Mouse (Mus musculus) layer of hippocampus, postnatal 25 days (tissue): Measurements from ENCODE around the gene Abhd12b. TPM values are rescaled to one million over a fixed set of nuclear protein-coding genes. Genes with fewer than 3 reads are reported as not detected.
"Not testable (repeated sequence)": the region's sequence is repeated elsewhere in the genome, so short reads cannot be mapped to it uniquely, and the experiment has no call there.

Experiments
- DNase-seq, 2 experiments: peaks; one replicate each; pipeline ENCODE4 v3.0.0; 2022; ENCODE audit warnings: mixed read lengths in 2 of 2, low spot score in 1 of 2; ENCODE audit errors: extremely low spot score in 1 of 2
- total RNA-seq, 2 experiments: library from RNA; stranded (reverse); gene quantifications; 2 replicates each; pipeline ENCODE4 v1.2.3; 2021

The Abhd12b gene
- total RNA-seq, 2 experiments from 2014 or later = not detected

DNA sequence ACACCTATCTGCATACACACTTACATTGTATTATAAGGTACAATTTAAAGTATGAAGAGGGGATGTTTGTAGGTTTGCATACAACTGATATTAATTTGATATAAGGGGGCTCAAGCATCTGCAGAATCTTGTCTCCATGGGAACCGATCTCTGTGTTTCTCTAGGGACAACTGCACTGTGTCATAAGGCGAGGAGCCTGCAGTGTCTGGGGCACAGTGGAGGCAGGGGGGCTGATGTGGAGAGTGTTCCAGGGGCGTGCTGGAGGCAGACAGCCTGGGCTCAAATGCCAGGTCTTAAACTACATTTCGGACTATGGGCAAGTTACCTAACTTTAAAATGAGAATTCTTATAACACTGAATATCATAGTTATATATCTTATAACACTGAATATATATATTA lies 16.8 kb upstream of the Abhd12b start:
- no peak for DNase-seq

DNA sequence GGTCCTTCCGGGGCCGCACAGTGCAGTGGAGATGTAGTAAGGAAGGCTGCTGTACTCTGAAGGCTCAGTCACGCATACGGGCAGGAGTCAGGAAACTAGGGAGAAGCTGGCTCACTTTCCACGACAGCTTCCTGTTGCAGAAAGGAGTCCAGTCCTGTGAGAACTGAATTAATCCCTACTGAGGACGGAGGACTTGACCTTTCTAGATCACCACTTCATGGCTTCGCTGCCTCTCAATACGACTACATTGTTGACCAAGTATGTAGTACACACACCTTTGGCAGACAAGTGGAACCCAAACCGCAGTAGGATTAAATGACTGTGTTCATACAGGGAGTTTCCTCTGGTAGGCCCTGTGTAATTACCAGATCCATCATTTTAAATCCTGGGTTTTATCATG lies 16.3 kb upstream of the Abhd12b start:
- no peak for DNase-seq

DNA sequence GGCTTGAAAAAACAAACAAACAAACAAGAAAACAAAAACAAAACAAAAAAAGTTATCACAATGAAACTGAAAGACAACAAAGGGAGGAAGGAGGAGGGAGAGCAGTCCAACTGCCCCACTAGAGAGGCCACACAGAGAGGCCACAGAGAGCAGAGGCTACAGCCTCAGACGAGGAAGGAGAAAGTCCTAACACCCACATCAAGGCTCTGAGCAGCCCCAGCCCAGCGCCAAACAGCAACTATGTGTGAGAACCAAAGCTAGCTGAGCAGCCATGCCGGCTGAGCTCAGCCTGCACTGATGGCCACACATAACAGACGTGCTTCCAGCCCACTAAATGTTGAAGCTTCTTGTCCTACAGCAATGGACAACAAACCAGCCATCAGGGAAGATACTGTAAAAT lies 14.1 kb upstream of the Abhd12b start:
- DNase-seq = no peak

DNA sequence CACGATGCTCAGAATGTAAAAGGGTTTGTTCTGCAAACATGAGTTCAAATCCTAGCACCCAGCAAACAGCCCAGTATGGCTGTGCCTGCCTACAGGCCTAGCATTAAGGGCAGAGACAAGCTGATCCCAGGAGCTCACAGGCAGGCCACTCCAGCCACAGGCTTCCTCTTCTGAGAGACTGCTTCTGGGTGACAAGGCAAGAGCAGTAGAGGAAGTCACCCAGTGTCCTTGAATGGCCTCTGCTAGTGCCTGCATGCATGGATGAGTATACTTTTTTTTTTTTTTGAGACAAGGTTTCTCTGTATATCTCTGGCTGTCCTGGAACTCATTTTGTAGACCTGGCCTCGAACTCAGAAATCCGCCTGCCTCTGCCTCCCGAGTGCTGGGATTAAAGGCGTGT lies 13.4 kb upstream of the Abhd12b start:
- no peak for DNase-seq

DNA sequence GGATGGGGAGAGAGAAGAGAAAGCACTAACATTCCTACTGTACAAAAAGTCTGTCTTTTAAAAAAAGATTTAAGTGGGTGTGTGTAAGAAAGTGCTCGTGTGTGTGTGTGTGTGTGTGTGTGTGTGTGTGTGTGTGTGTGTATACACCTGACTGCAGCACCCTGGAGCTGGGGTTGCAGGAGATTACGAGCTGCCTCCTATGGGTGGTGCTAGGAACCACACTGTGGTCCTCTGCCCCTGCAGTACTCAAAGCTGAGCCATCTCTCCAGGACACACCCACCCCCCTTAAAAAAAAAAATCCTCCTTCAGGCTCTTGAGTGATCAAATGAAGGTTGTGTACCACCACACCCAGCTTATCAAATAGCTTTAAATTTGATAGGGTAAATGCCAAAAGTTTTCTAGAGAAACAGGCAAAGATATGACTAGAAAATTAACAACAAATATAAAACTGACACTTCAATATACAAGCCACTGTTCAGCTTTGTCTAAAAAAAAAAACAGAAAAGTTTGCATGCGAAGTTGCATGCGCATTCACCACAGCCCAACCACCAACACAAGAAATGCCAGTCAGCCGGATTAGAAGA lies 12.9 kb upstream of the Abhd12b start:
- no peak for DNase-seq

DNA sequence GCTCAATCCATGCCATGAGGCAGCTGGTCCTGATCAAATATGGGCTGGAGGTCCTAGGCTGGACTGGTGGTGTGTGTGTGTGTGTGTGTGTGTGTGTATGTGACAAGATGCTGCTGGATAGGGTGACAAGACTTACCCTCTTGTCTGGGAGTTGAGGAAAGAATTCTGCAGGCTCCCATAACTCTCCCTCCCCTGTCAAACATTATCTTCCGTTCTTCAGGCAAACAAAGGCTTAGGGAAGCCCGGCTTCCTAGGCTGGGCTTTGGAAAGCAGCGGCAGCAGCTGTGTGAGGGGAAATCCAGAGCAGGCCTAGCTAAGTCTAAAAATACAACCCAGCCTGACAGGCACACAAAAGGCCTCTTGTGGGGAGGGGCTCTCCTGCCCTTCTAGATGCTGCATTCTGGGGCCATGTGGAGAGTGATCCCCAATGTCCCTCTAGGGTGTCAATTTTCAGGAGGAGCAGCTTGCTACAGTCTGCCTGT lies 9.8 kb upstream of the Abhd12b start:
- not testable (repeated sequence) for DNase-seq

DNA sequence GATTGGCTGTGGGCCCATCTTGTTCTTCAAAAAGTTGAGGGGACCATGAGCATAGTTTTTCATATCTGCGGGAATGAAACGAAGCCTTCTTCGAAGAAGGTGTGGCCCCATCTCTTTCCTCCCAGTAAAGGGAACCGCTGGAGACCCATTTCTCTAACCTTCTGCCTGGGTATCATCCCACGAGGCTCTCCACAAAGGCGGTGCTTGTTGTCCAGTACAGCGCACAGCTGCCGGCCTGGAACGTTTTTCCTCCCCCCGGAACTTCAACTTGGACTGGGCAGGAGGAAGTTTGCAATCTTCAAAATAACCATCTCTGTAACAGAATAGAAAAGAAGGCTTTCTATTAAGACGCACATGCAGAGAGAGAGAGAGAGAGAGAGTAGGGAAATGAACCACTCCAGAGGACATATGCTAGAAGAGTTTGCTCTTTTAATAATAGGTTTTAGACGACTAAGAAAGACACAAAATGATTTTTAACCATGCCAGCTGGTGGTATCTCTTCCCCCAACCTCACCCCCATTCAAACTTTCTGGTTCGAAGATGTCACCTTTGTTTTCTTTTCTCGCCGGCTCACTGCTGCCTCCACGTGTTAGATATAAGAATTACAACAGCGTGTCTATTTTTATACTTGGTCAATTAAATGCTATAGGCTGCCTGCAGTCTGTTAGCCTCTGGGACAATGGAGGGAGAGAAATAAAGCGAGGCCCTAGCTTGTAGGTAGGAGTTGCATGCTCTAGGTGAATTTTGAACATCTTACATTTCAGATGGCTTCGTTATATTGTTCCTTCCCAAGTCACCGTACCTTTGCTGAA lies 9.1 kb upstream of the Abhd12b start:
- DNase-seq = peak; percentile 36 to 67

DNA sequence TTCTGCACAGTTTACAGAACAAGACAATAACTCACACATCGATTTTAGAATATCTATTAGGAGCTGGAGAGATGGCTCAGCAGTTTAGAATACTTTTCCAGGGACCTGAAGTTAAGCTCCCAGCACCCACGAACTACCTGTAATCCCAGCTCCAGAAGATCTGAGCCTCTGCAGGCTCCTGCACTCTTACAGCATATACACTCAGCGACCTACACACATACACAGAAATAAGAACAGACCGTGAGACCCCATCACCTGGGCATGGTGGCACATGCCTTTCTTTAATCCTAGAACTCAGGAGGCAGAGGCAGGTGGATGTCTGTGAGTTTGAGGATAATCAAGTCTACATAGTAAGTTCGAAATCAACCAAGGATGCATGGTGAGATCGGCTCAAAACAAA lies 8.4 kb upstream of the Abhd12b start:
- DNase-seq = no peak

DNA sequence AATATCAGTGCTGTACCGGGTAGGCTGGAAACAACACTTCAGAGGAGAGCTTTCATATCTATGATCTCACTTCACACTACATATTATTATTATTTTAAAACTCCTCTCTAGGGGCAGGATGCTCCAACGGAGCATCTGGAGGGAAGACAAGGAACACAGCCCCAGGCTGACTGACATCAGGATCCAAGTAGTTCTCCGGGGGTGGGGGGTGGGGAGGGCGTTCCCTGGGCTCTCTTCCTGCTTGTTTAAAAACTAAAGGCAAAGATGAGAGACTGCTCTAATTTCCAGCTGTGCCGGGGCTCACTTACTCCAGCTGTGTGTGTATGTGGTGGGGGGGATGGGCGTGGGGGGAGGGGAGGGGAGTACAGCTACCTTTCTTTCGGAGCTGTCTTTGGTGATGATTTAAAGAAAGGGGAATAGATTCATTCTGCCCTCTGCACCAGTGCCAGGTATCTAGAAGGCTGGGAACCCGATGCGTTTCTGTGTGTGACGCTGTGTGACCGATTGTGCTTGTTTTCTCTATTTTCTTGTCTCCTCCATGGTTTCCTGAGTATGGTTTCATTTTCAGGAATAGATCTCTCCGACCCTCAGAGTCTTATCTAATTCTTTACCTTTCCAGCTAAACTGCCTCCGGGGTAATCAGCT lies 5.8 kb upstream of the Abhd12b start:
- no peak for DNase-seq

DNA sequence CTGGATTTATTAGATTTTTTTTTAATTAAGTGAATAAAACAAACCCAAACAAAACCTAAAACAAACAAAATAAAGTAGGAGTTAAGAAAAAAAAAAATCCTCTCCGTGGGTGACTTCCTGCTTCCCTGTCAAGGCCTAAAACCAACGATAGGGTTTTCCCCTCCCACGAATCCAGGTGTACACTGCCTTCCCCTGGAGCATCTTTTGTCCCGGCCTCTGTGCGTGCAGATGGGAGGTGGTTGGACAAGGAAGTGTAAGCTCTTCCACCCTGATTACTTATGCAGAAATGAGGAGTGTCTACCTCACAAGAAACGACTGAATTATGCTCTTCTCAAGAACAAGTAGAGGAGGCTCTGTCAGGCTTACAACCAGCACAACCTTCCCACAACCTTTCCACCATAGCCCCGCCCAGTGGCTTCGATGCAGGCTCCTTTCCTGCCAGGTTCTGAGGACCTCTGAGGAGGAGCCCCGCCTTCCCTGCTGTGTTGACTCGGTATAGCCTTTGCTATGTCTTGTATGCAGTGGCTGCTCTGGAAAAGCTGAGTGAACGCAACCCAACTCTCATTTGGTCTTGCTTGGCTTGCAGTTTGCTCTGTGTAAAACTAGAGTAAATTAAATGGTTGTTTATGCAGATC lies 5.2 kb upstream of the Abhd12b start:
- no peak for DNase-seq

DNA sequence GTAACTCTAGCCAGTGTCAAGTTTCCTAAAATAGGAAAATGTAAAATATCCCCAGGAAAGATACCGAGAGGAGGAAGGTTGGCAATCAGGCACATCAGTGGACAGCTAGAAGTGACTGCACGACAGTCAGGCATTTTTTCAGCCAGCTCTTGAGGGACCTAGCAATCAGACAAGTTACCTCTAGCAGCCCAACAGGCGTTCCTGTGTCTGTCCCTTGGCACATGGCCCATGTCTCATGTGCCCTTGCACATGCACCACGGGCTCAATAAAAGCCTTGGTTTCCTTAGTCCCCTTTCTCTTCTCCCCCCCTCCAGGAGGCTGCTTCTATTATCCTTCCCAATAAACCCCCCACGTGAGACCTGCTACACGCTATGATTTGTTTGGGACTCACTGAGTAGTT lies 2.3 kb downstream of the Abhd12b start:
- no peak for DNase-seq

DNA sequence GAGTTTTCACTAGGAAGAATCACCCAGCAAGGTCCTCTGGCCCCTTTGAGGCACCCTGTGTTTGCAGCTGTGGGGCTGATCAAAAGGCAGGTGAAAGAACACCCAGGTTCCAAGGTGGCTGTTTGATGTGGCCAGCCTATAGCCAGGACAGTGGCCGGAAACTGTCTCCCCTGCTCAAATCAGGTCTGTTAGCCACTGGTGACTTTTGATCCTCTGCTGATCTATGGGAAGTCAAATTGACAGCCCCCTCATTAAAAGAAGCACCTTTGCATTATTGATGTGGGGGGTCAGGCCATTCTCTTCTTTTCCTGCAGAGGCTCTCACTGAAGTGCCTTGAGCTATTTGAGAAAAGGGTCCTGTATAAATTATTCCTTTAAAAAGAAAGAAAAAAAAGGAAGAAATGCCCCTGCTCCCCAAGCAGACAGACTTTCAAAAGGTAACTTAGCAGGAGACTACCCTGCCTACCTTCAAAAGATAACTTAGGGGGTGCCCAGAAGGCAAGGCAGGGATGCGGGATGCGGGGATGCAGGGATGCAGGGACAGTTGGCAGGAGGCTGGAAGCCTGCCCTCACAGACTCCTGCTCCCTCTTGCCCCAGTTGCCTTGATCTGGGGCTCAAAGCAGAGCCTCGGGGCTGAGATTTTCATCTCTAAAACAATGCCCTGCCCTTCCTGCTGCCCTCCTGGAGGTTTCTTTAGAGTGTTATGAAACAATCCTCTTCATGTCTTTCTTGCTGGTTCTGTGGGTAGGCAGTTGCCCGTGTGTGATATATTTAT lies 3.5 kb downstream of the Abhd12b start:
- DNase-seq = no peak

DNA sequence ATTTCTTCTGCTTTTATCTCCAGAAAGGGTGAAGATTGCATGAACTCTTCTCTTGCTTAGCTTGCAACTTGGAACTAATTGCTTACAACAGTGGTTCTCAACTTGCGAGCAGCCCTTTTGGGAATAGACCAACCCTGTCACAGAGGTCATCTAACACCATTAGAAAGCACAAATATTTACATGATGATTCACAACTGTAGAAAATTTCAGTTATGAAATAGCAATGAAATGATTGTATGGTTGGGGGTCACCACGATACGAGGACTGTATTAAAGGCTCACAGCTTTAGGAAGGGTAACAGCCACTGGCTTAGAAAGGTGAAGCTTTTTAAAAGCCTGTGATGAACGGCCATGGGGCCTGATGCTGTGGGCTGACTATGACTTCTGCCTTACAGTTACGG lies 7.1 kb downstream of the Abhd12b start:
- no peak for DNase-seq

DNA sequence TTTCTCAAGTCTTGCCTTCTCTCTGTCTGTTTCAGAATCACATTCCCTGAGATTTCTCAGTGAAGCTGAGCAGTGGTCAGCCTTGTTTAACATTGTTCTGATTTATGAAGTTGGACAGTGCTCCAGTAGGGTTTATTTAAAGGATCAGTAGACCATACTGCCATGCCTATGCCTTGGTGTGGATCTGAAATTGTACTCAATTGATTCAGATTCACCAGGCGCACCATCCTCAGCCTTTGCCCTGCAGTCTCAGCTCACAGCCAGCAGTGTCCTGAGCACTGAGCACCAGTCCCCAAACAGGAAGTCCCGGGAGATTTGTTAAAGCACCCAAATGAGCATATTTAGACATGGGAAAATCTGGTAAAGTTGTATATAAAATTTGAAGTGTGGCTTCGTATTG lies 10.8 kb downstream of the Abhd12b start:
- DNase-seq = no peak

DNA sequence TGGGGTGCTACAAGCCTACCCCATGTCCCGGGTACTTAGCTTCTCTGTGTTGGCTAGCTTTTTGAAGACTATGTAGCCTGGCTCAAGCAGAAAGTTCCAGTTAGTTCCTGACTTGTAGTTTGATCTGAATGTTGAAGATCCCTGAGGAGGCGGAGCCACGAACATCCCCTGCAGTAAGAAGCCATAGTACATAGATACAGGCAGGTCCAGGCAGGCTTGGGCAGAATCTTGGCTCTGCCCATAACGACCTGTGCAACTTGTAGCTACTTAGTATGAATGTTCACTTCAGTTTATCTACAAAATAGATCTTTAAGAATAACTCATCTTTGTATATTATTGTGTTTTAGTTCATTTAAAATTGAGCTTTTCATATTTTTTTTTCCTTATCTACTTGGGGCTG lies 14.0 kb downstream of the Abhd12b start:
- DNase-seq = no peak

DNA sequence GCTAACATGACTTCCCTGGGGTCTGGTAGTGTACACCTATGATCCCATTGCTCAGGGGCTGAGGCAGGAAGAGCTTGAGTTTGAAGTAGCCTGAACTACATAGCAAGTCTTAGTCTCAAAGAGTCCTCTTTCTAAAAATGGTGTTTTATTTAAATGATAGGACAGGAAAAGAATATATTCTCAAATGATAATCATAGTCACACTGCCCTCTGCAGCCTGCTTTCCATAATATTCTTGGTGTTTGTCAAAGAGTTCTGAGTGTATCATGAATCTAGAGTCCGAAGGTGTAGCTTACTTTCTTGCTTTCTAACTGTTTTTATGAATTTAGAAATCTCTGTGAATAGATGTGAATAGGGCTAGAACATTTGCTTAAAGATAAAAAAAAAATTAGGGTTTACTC lies 16.0 kb downstream of the Abhd12b start:
- no peak for DNase-seq

DNA sequence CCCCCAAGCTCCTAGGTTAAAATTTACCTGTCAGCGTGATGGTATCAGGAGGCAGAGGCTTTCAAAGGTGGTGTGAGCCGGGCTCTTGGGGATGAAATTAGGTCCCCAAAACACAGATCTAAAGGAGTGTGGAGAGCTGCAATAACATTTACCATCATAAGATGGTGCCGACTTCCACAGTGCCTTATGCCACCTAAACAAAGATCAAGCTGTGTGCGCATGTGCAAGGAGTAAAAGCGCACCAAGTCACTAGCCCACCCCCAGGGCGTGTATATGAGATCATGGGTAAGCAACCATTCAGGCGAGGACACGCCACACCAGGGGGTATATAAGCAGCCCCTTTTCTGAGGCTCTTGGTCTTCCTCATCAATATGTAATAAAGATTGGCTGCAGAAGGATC lies 29.6 kb downstream of the Abhd12b start:
- DNase-seq = not testable (repeated sequence)

DNA sequence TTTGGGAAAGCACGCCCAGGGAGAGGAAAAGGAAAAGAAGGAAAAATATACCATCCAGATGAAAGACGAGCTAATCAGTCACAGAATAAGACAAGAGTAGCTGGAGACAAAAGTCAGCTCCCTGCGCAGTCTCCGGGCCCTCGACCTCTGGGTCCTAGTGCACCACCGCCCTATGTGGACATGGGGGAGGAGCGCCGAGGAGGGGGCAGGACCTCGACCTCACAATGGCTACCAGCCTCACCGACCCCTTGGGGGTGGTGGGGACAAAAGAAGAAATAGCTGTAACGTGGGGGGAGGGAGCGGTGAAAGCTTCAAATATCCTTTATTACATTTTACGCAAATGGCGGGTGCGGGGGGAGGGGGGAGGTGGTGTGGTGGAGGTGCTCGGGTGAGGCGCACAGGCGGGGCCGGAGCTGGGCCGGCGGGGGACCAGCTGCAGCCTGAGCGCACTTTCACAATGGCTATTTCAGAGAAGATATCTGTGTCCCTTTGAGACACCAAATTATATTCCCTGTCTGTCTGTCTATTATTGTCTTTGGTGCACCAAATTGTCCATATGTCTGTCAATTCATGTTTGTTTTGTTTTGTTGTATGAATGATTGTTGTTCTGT lies 30.3 kb downstream of the Abhd12b start:
- DNase-seq = no peak

DNA sequence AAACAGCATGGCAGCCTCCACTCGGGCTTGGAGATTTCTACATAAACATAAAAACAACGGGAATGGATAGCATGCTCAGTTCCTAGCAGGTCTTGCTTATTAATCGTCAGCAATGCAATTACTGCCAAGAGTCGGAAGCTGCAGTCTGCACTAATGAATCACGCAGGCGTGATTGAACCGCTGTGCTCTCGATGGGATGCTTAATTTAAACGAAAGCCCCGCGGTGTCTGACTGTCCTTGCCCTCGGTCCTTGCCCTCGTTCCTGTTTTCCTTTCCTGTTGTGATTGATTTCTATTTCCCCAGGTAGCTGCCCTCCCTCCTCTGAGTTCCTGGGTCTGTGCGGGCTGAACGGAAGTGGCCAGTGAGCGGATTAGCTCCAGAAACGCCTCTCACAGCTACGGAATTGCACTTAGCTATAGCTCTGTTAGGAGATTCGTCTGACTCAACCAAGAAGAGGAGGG lies 38.4 kb downstream of the Abhd12b start:
- peak; percentile 9 to 11 for DNase-seq

DNA sequence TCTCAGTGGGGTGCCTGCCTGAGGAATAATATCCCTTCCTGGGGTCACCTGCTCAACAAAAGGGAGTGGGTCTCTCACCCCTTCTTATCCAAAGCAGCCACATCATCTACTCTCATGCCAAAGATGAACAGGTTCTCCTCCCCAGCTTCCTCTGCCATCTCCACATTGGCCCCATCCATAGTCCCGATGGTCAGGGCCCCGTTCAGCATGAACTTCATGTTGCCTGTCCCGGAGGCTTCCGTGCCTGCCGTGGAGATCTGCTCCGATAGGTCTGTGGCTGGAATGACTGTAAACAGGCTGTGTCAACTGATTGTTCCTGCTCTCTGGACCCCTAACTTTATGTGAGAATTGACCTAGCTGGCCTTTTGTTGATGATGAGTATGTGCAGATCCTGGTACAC lies 41.5 kb downstream of the Abhd12b start:
- DNase-seq = no peak
